Mouse (Mus musculus): ENCODE measurements around the gene Angpt4. TPM values are rescaled to one million over a fixed set of nuclear protein-coding genes. Genes with fewer than 3 reads are reported as not detected.

Gene Angpt4
- polyA plus RNA-seq, 1 experiment from 2014 or later = 1.1 TPM

GRCm38 (mm10) chr2:151904636-151905035 is 6.4 kb upstream of the Angpt4 start:
- Histone ChIP-seq H3K4me3 (ENCODE audit: low read depth, low read length) (no peak overlapping the region), H3K4me2 (ENCODE audit: low read depth, low read length) (no peak overlapping the region), H3K9me3 (ENCODE audit: control insufficient read depth, low read length) (no peaks in the 10 kb centered on the region), H3K4me1 (ENCODE audit: control insufficient read depth, insufficient read depth, low read length) (no peaks in the 10 kb centered on the region), H3K27ac (replicated peaks; ENCODE audit: low read depth, low read length) (no peak overlapping the region), H3K36me3 (ENCODE audit: control insufficient read depth, insufficient read depth, low read length) (no peaks in the 10 kb centered on the region), H3K9ac (ENCODE audit: low read depth, low read length) (no peak overlapping the region), H3K27me3 (replicated peaks; ENCODE audit: control insufficient read depth, insufficient read depth, low read length) (no peaks in the 10 kb centered on the region)
- 43% methylated on average over 3 of the region's 3 CpGs for WGBS
- ATAC-seq (ENCODE audit: low read depth) (no peak), DNase-seq (ENCODE audit: low spot score) (no peak)

- no peak for DNase-seq (ENCODE audit: low spot score)
- ATAC-seq (ENCODE audit: low read depth) = no peak
- 88% methylated on average over 2 of the region's 2 CpGs for WGBS
These were observed 4.0 kb upstream of the Angpt4 start for GRCm38 (mm10) chr2:151907020-151907419.

GRCm38 (mm10) chr2:151909386-151909785 is 1.6 kb upstream of the Angpt4 start:
- ATAC-seq (ENCODE audit: low read depth) (no peak), DNase-seq (ENCODE audit: low spot score) (no peak)
- Histone ChIP-seq H3K27ac (replicated peaks; ENCODE audit: low read depth, low read length) (no peak overlapping the region), H3K9me3 (ENCODE audit: control insufficient read depth, low read length) (no peaks in the 10 kb centered on the region), H3K27me3 (replicated peaks; ENCODE audit: control insufficient read depth, insufficient read depth, low read length) (no peaks in the 10 kb centered on the region), H3K4me1 (ENCODE audit: control insufficient read depth, insufficient read depth, low read length) (peaks cover 12% of the 10 kb centered on the region), H3K36me3 (ENCODE audit: control insufficient read depth, insufficient read depth, low read length) (no peaks in the 10 kb centered on the region), H3K4me2 (ENCODE audit: low read depth, low read length) (no peak overlapping the region), H3K4me3 (ENCODE audit: low read depth, low read length) (no peak overlapping the region), H3K9ac (ENCODE audit: low read depth, low read length) (no peak overlapping the region)
- 75% methylated on average over 3 of the region's 3 CpGs for WGBS

More at GRCm38 (mm10) chr2:151907020-151907419, 4.0 kb upstream of the Angpt4 start:
- no peak overlapping the region for H3K4me3 ChIP-seq (ENCODE audit: low read depth, low read length)
- no peak overlapping the region for H3K9ac ChIP-seq (ENCODE audit: low read depth, low read length)
- H3K27ac ChIP-seq (replicated peaks; ENCODE audit: low read depth, low read length) = no peak overlapping the region
- H3K27me3 ChIP-seq (replicated peaks; ENCODE audit: control insufficient read depth, insufficient read depth, low read length) = no peaks in the 10 kb centered on the region
- H3K4me2 ChIP-seq (ENCODE audit: low read depth, low read length) = no peak overlapping the region
- H3K36me3 ChIP-seq (ENCODE audit: control insufficient read depth, insufficient read depth, low read length) = no peaks in the 10 kb centered on the region
- no peaks in the 10 kb centered on the region for H3K9me3 ChIP-seq (ENCODE audit: control insufficient read depth, low read length)
- H3K4me1 ChIP-seq (ENCODE audit: control insufficient read depth, insufficient read depth, low read length) = peaks cover 12% of the 10 kb centered on the region

GRCm38 (mm10) chr2:151910498-151910897 is 512 bp upstream of the Angpt4 start:
- Histone ChIP-seq H3K27ac (replicated peaks; ENCODE audit: low read depth, low read length) (peak overlapping the region; percentile 44), H3K9me3 (ENCODE audit: control insufficient read depth, low read length) (no peaks in the 10 kb centered on the region), H3K27me3 (replicated peaks; ENCODE audit: control insufficient read depth, insufficient read depth, low read length) (no peaks in the 10 kb centered on the region), H3K4me1 (ENCODE audit: control insufficient read depth, insufficient read depth, low read length) (peaks cover 12% of the 10 kb centered on the region), H3K9ac (ENCODE audit: low read depth, low read length) (no peak overlapping the region), H3K4me3 (ENCODE audit: low read depth, low read length) (no peak overlapping the region), H3K4me2 (ENCODE audit: low read depth, low read length) (no peak overlapping the region), H3K36me3 (ENCODE audit: control insufficient read depth, insufficient read depth, low read length) (no peaks in the 10 kb centered on the region)
- ATAC-seq (ENCODE audit: low read depth) (peak; percentile 27; the same call in 1 of the 2 replicates), DNase-seq (ENCODE audit: low spot score) (no peak)
- WGBS = 32% methylated on average over 5 of the region's 5 CpGs

GRCm38 (mm10) chr2:151911751-151912150 is 741 bp downstream of the Angpt4 start:
- ATAC-seq (ENCODE audit: low read depth) = no peak
- H3K4me1 ChIP-seq (ENCODE audit: control insufficient read depth, insufficient read depth, low read length) = peaks cover 23% of the 10 kb centered on the region
- no peaks in the 10 kb centered on the region for H3K9me3 ChIP-seq (ENCODE audit: control insufficient read depth, low read length)
- no peak overlapping the region for H3K4me3 ChIP-seq (ENCODE audit: low read depth, low read length)
- no peak overlapping the region for H3K27ac ChIP-seq (replicated peaks; ENCODE audit: low read depth, low read length)
- H3K9ac ChIP-seq (ENCODE audit: low read depth, low read length) = no peak overlapping the region
- no peak for DNase-seq (ENCODE audit: low spot score)
- no peak overlapping the region for H3K4me2 ChIP-seq (ENCODE audit: low read depth, low read length)
- WGBS = 82% methylated on average over 3 of the region's 3 CpGs
- H3K27me3 ChIP-seq (replicated peaks; ENCODE audit: control insufficient read depth, insufficient read depth, low read length) = no peaks in the 10 kb centered on the region
- H3K36me3 ChIP-seq (ENCODE audit: control insufficient read depth, insufficient read depth, low read length) = no peaks in the 10 kb centered on the region

GRCm38 (mm10) chr2:151914120-151914519 is 3.1 kb downstream of the Angpt4 start:
- DNase-seq (ENCODE audit: low spot score) (no peak), ATAC-seq (ENCODE audit: low read depth) (no peak)
- no peak overlapping the region for H3K9ac ChIP-seq (ENCODE audit: low read depth, low read length)
- no peak overlapping the region for H3K27ac ChIP-seq (replicated peaks; ENCODE audit: low read depth, low read length)
- peaks cover 29% of the 10 kb centered on the region for H3K4me1 ChIP-seq (ENCODE audit: control insufficient read depth, insufficient read depth, low read length)
- no peaks in the 10 kb centered on the region for H3K9me3 ChIP-seq (ENCODE audit: control insufficient read depth, low read length)
- WGBS = 74% methylated on average over 5 of the region's 5 CpGs
- no peaks in the 10 kb centered on the region for H3K36me3 ChIP-seq (ENCODE audit: control insufficient read depth, insufficient read depth, low read length)
- H3K4me2 ChIP-seq (ENCODE audit: low read depth, low read length) = no peak overlapping the region
- H3K4me3 ChIP-seq (ENCODE audit: low read depth, low read length) = no peak overlapping the region
- no peaks in the 10 kb centered on the region for H3K27me3 ChIP-seq (replicated peaks; ENCODE audit: control insufficient read depth, insufficient read depth, low read length)

- DNase-seq (ENCODE audit: low spot score) = no peak
- Histone ChIP-seq H3K9me3 (ENCODE audit: control insufficient read depth, low read length) (no peaks in the 10 kb centered on the region), H3K4me2 (ENCODE audit: low read depth, low read length) (no peak overlapping the region), H3K27ac (replicated peaks; ENCODE audit: low read depth, low read length) (no peak overlapping the region), H3K9ac (ENCODE audit: low read depth, low read length) (no peak overlapping the region), H3K4me1 (ENCODE audit: control insufficient read depth, insufficient read depth, low read length) (peaks cover 29% of the 10 kb centered on the region), H3K27me3 (replicated peaks; ENCODE audit: control insufficient read depth, insufficient read depth, low read length) (no peaks in the 10 kb centered on the region), H3K36me3 (ENCODE audit: control insufficient read depth, insufficient read depth, low read length) (no peaks in the 10 kb centered on the region), H3K4me3 (ENCODE audit: low read depth, low read length) (no peak overlapping the region)
- ATAC-seq (ENCODE audit: low read depth) = no peak
- WGBS = 30% methylated on average over 2 of the region's 2 CpGs
These were observed 4.1 kb downstream of the Angpt4 start for GRCm38 (mm10) chr2:151915111-151915510.

- Histone ChIP-seq H3K9me3 (ENCODE audit: control insufficient read depth, low read length) (no peaks in the 10 kb centered on the region), H3K4me1 (ENCODE audit: control insufficient read depth, insufficient read depth, low read length) (peaks cover 23% of the 10 kb centered on the region), H3K9ac (ENCODE audit: low read depth, low read length) (no peak overlapping the region), H3K27ac (replicated peaks; ENCODE audit: low read depth, low read length) (peak overlapping the region; percentile 25; the same call in 1 of the 2 replicates), H3K4me2 (ENCODE audit: low read depth, low read length) (no peak overlapping the region), H3K27me3 (replicated peaks; ENCODE audit: control insufficient read depth, insufficient read depth, low read length) (no peaks in the 10 kb centered on the region), H3K4me3 (ENCODE audit: low read depth, low read length) (no peak overlapping the region), H3K36me3 (ENCODE audit: control insufficient read depth, insufficient read depth, low read length) (no peaks in the 10 kb centered on the region)
- ATAC-seq (ENCODE audit: low read depth) = no peak
- DNase-seq (ENCODE audit: low spot score) = peak; percentile 71
- 36% methylated on average over 13 of the region's 13 CpGs for WGBS
These were observed 5.2 kb downstream of the Angpt4 start for GRCm38 (mm10) chr2:151916061-151916831.

GRCm38 (mm10) chr2:151919140-151919539 is 8.1 kb downstream of the Angpt4 start:
- DNase-seq (ENCODE audit: low spot score) (peak; percentile 58), ATAC-seq (ENCODE audit: low read depth) (peak; percentile 50; the same call in 1 of the 2 replicates)
- Histone ChIP-seq H3K27ac (replicated peaks; ENCODE audit: low read depth, low read length) (no peak overlapping the region), H3K4me1 (ENCODE audit: control insufficient read depth, insufficient read depth, low read length) (peaks cover 30% of the 10 kb centered on the region), H3K4me2 (ENCODE audit: low read depth, low read length) (no peak overlapping the region), H3K4me3 (ENCODE audit: low read depth, low read length) (no peak overlapping the region), H3K27me3 (replicated peaks; ENCODE audit: control insufficient read depth, insufficient read depth, low read length) (no peaks in the 10 kb centered on the region), H3K36me3 (ENCODE audit: control insufficient read depth, insufficient read depth, low read length) (no peaks in the 10 kb centered on the region), H3K9me3 (ENCODE audit: control insufficient read depth, low read length) (no peaks in the 10 kb centered on the region), H3K9ac (ENCODE audit: low read depth, low read length) (no peak overlapping the region)
- 42% methylated on average over 9 of the region's 9 CpGs for WGBS

Data from embryonic facial prominence, embryonic 14.5 days (tissue).